Mouse (Mus musculus) forebrain, embryonic 14.5 days (tissue): ENCODE data around the gene Sart3. TPM values are rescaled to one million over a fixed set of nuclear protein-coding genes. Genes with fewer than 3 reads are reported as not detected.
"Not testable (repeated sequence)": the region's sequence is repeated elsewhere in the genome, so short reads cannot be mapped to it uniquely, and the experiment has no call there.

Experiments
- ATAC-seq: fragments of 200-750 bp; cut with Nextera tagmentation; 2 replicates; pipeline ENCODE4 v1.8.0; 2017; ENCODE audit warnings: mild to moderate bottlenecking, moderate library complexity
- DNase-seq: peaks from one replicate; pipeline ENCODE4 v3.0.0-alpha.2; 2015; ENCODE audit warnings: low spot score
- H3K27ac ChIP-seq: fragments of 300-500 bp; sonication (generic); 2 replicates; pipeline ENCODE4 v1.5.1; 2014; ENCODE audit warnings: low read depth, mild to moderate bottlenecking, control low read depth, low read length, moderate library complexity
- H3K27me3 ChIP-seq: fragments of 300-500 bp; sonication (generic); replicated peaks from 2 replicates; pipeline ENCODE4 v1.6.1; 2014; ENCODE audit warnings: low read length, control low read depth, mixed read lengths; ENCODE audit not compliant: control insufficient read depth, insufficient read depth
- H3K36me3 ChIP-seq: fragments of 300-500 bp; sonication (generic); 2 replicates; pipeline ENCODE4 v1.6.1; 2014; ENCODE audit warnings: low read length, control low read depth; ENCODE audit not compliant: control insufficient read depth, insufficient read depth
- H3K4me1 ChIP-seq: fragments of 300-500 bp; sonication (generic); 2 replicates; pipeline ENCODE4 v1.6.1; 2014; ENCODE audit warnings: antibody characterized with exemption, low read length, control low read depth; ENCODE audit not compliant: control insufficient read depth, insufficient read depth
- H3K4me2 ChIP-seq: fragments of 300-500 bp; sonication (generic); 2 replicates; pipeline ENCODE4 v1.6.1; 2014; ENCODE audit warnings: mild to moderate bottlenecking, control low read depth, low read length
- H3K4me3 ChIP-seq: fragments of 300-500 bp; sonication (generic); 2 replicates; pipeline ENCODE4 v1.5.1; 2014; ENCODE audit warnings: low read depth, low read length, control low read depth
- H3K9ac ChIP-seq: fragments of 300-500 bp; sonication (generic); 2 replicates; pipeline ENCODE4 v1.6.1; 2014; ENCODE audit warnings: mild to moderate bottlenecking, low read length, control low read depth, moderate library complexity
- H3K9me3 ChIP-seq: fragments of 300-500 bp; sonication (generic); replicated peaks from 2 replicates; pipeline ENCODE4 v1.6.1; 2016; ENCODE audit warnings: low read length, control low read depth, mixed read lengths; ENCODE audit not compliant: control insufficient read depth
- WGBS: fragments of 180-500 bp; shearing (Covaris S2); extraction: QIAGEN DNeasy Blood & Tissue Kit; methylation state at CpG from one replicate; pipeline ENCODE4 v1.1.7; 2014; 5-methylcytosine and 5-hydroxymethylcytosine counted together
- polyA plus RNA-seq: library from polyadenylated mRNA; unstranded; fragments of >200 nt; fragmentation: Nextera tagmentation; extraction: Ambion mirVana; gene quantifications from 2 replicates; pipeline ENCODE4 v1.2.1, GENCODE M21; 2014

Gene Sart3
- polyA plus RNA-seq, 1 experiment from 2014 or later, result 27.3 TPM

GRCm38 (mm10) chr5:113797149-113797882, 25.0 kb upstream of the Sart3 start:
- Histone ChIP-seq H3K4me2 (no peak overlapping the region), H3K27me3 (no peaks in the 10 kb centered on the region; the same call in 1 of the 2 replicates), H3K9ac (no peak overlapping the region), H3K36me3 (no peaks in the 10 kb centered on the region), H3K4me3 (no peak overlapping the region), H3K9me3 (no peaks in the 10 kb centered on the region), H3K4me1 (no peaks in the 10 kb centered on the region; the same call in 1 of the 2 replicates), H3K27ac (no peak overlapping the region)
- ATAC-seq (no peak), DNase-seq (no peak)
- 13% methylated on average over 19 of the region's 19 CpGs for WGBS

- no peak for DNase-seq
- Histone ChIP-seq H3K4me1 (no peaks in the 10 kb centered on the region; the same call in 1 of the 2 replicates), H3K36me3 (no peaks in the 10 kb centered on the region), H3K9ac (no peak overlapping the region), H3K4me3 (no peak overlapping the region), H3K4me2 (no peak overlapping the region), H3K27ac (no peak overlapping the region), H3K9me3 (no peaks in the 10 kb centered on the region), H3K27me3 (no peaks in the 10 kb centered on the region; the same call in 1 of the 2 replicates)
- ATAC-seq, result no peak
- 9% methylated on average over 13 of the region's 13 CpGs for WGBS
Observed at GRCm38 (mm10) chr5:113796401-113797148, 24.3 kb upstream of the Sart3 start.

- ATAC-seq, result no peak
Observed at GRCm38 (mm10) chr5:113791197-113792095, 19.1 kb upstream of the Sart3 start.

GRCm38 (mm10) chr5:113790453-113791196, 18.3 kb upstream of the Sart3 start:
- no peak for DNase-seq
- H3K27me3 ChIP-seq, result no peaks in the 10 kb centered on the region
- no peak overlapping the region for H3K4me2 ChIP-seq
- no peaks in the 10 kb centered on the region for H3K4me1 ChIP-seq
- no peak overlapping the region for H3K27ac ChIP-seq
- H3K4me3 ChIP-seq, result no peak overlapping the region
- H3K9ac ChIP-seq, result no peak overlapping the region
- WGBS, result 81% methylated on average over 11 of the region's 11 CpGs
- no peaks in the 10 kb centered on the region for H3K9me3 ChIP-seq
- no peaks in the 10 kb centered on the region for H3K36me3 ChIP-seq
- no peak for ATAC-seq

More at GRCm38 (mm10) chr5:113791197-113792095, 19.1 kb upstream of the Sart3 start:
- no peak overlapping the region for H3K4me2 ChIP-seq
- no peak overlapping the region for H3K27ac ChIP-seq
- no peak overlapping the region for H3K4me3 ChIP-seq
- no peaks in the 10 kb centered on the region for H3K9me3 ChIP-seq
- DNase-seq, result no peak
- no peaks in the 10 kb centered on the region for H3K36me3 ChIP-seq
- no peak overlapping the region for H3K9ac ChIP-seq
- 87% methylated on average over 16 of the region's 16 CpGs for WGBS
- H3K27me3 ChIP-seq, result no peaks in the 10 kb centered on the region
- no peaks in the 10 kb centered on the region for H3K4me1 ChIP-seq

GRCm38 (mm10) chr5:113789075-113789788, 16.9 kb upstream of the Sart3 start:
- ATAC-seq (no peak), DNase-seq (no peak)
- Histone ChIP-seq H3K36me3 (no peaks in the 10 kb centered on the region), H3K4me1 (no peaks in the 10 kb centered on the region), H3K9me3 (no peaks in the 10 kb centered on the region), H3K4me3 (no peak overlapping the region), H3K27me3 (no peaks in the 10 kb centered on the region), H3K4me2 (no peak overlapping the region), H3K9ac (no peak overlapping the region), H3K27ac (no peak overlapping the region)
- WGBS, result 52% methylated on average over 7 of the region's 7 CpGs

- no peaks in the 10 kb centered on the region for H3K36me3 ChIP-seq
- no peaks in the 10 kb centered on the region for H3K4me1 ChIP-seq
- ATAC-seq (no peak), DNase-seq (no peak)
- no peaks in the 10 kb centered on the region for H3K9me3 ChIP-seq
- no peak overlapping the region for H3K4me3 ChIP-seq
- H3K27ac ChIP-seq, result no peak overlapping the region
- no peak overlapping the region for H3K9ac ChIP-seq
- no peaks in the 10 kb centered on the region for H3K27me3 ChIP-seq
- H3K4me2 ChIP-seq, result no peak overlapping the region
- WGBS, result 48% methylated on average over 6 of the region's 6 CpGs
Observed at GRCm38 (mm10) chr5:113788645-113789044, 16.3 kb upstream of the Sart3 start.

- 85% methylated on average over 5 of the region's 5 CpGs for WGBS
- ATAC-seq, result no peak
- DNase-seq, result no peak
Observed at GRCm38 (mm10) chr5:113786985-113787384, 14.7 kb upstream of the Sart3 start.

GRCm38 (mm10) chr5:113784104-113784503, 11.8 kb upstream of the Sart3 start:
- not testable (repeated sequence) for H3K27ac ChIP-seq, H3K4me1 ChIP-seq, H3K27me3 ChIP-seq, H3K4me3 ChIP-seq, H3K4me2 ChIP-seq, DNase-seq, ATAC-seq, H3K9me3 ChIP-seq, H3K36me3 ChIP-seq, H3K9ac ChIP-seq
- WGBS, result 27% methylated on average over 3 of the region's 3 CpGs

More at GRCm38 (mm10) chr5:113786985-113787384, 14.7 kb upstream of the Sart3 start:
- Histone ChIP-seq H3K36me3 (no peaks in the 10 kb centered on the region), H3K9me3 (no peaks in the 10 kb centered on the region), H3K4me3 (no peak overlapping the region), H3K4me1 (no peaks in the 10 kb centered on the region), H3K9ac (no peak overlapping the region), H3K27ac (no peak overlapping the region), H3K27me3 (no peaks in the 10 kb centered on the region), H3K4me2 (no peak overlapping the region)
